12 mouse cellular contexts compared by ENCODE assay signal in genomic region chr15:83010423-83010822, GRCm38 (mm10). TPM values are rescaled to one million over a fixed set of nuclear protein-coding genes. Genes with fewer than 3 reads are reported as not detected.
DNase-seq lines count a peak whose midpoint lies in the region; ATAC-seq and TF ChIP-seq lines count a peak whose summit lies in the region.
"Had no signal": no experiment of that assay in that cellular context is flagged by ENCODE, and none has a peak within 500 bp of the region (broad histone marks: within the 10 kb centered on the region; RNA-seq: fewer than 3 reads in every experiment).

No protein-coding gene starts in this region.

- no peak for TF ChIP-seq CTCF in brain, embryonic 14.5 days (IDR thresholded peaks at IDR 0.05; ENCODE audit: borderline replicate concordance, extremely low read depth, insufficient read depth, insufficient read length)

- no peak overlapping the region for H3K4me3 ChIP-seq in kidney, embryonic 15.5 days (replicated peaks)
- H3K4me3 ChIP-seq in midbrain, embryonic 15.5 days = no peak overlapping the region
- H3K4me3 ChIP-seq: stomach, embryonic 15.5 days had no signal

- peaks cover 35% of the 10 kb centered on the region for H3K27me3 ChIP-seq in kidney, embryonic 15.5 days
- H3K27me3 ChIP-seq in midbrain, embryonic 15.5 days (replicated peaks) = peaks cover 2% of the 10 kb centered on the region; the same call in 1 of the 2 replicates
- H3K27me3 ChIP-seq: stomach, embryonic 15.5 days had no signal

- no peaks in the 10 kb centered on the region for H3K36me3 ChIP-seq in kidney, embryonic 15.5 days
- H3K36me3 ChIP-seq in midbrain, embryonic 15.5 days (replicated peaks) = no peaks in the 10 kb centered on the region
- H3K36me3 ChIP-seq: stomach, embryonic 15.5 days had no signal

- H3K4me2 ChIP-seq in kidney, embryonic 15.5 days = no peak overlapping the region
- no peak overlapping the region for H3K4me2 ChIP-seq in midbrain, embryonic 15.5 days
- H3K4me2 ChIP-seq: stomach, embryonic 15.5 days had no signal

- H3K9ac ChIP-seq in kidney, embryonic 15.5 days = no peak overlapping the region
- no peak overlapping the region for H3K9ac ChIP-seq in midbrain, embryonic 15.5 days
- H3K9ac ChIP-seq: stomach, embryonic 15.5 days had no signal

- H3K9me3 ChIP-seq in kidney, embryonic 15.5 days (replicated peaks) = no peaks in the 10 kb centered on the region
- H3K9me3 ChIP-seq in midbrain, embryonic 15.5 days = no peaks in the 10 kb centered on the region
- H3K9me3 ChIP-seq: stomach, embryonic 15.5 days had no signal

- 16% methylated on average over 8 of the region's 8 CpGs for WGBS in kidney, embryonic 15.5 days
- WGBS in midbrain, embryonic 15.5 days = 18% methylated on average over 8 of the region's 8 CpGs

- no peak overlapping the region for H3K27ac ChIP-seq in kidney, embryonic 15.5 days
- H3K27ac ChIP-seq in midbrain, embryonic 15.5 days = 0 out of 2 replicates have a peak overlapping the region, but pooled peaks have one; percentile 4
- H3K27ac ChIP-seq: stomach, embryonic 15.5 days had no signal

- 0 out of 2 replicates have a peak, but pooled peaks have one; percentile 37 for ATAC-seq in kidney, embryonic 15.5 days (replicated peaks; ENCODE audit: low FRiP score)
- no peak; the same call in 1 of the 2 replicates for ATAC-seq in midbrain, embryonic 15.5 days (replicated peaks)

- peak; percentile 33 for DNase-seq in embryo, embryonic 9.5 days (ENCODE audit: extremely low spot score)
- no peak for DNase-seq in embryo, embryonic 10.5 days (ENCODE audit: low spot score)
- DNase-seq in kidney, adult 8-10 months = no peak
- peak; percentile 47 for DNase-seq in brain, embryonic 14.5 days (ENCODE audit: low read depth)
- DNase-seq in layer of hippocampus, postnatal 25 days (ENCODE audit: extremely low spot score in 1 of 2, low spot score in 1 of 2) = no peak
- DNase-seq in urinary bladder, postnatal 10 days (ENCODE audit: low spot score) = no peak
- DNase-seq: gastrocnemius, postnatal 36 days; kidney, adult 11 months; right cerebral cortex, postnatal 14 days had no signal

- H3K4me1 ChIP-seq in kidney, embryonic 15.5 days = peaks cover 57% of the 10 kb centered on the region
- H3K4me1 ChIP-seq in midbrain, embryonic 15.5 days = peaks cover 22% of the 10 kb centered on the region

- no peak for TF ChIP-seq POLR2A in brain, embryonic 14.5 days (IDR thresholded peaks at IDR 0.05; ENCODE audit: borderline replicate concordance, extremely low read depth, insufficient read depth, insufficient read length, poor library complexity, severe bottlenecking)

RNA-seq across cellular contexts. Expression of gene Nfam1, which starts 22.7 kb away (rescaled TPM):
- polyA plus RNA-seq in kidney, embryonic 15.5 days (2015; fragmentation: Nextera tagmentation; extraction: Ambion mirVana) = 2.9 and 3.0 TPM in 2 replicates
- 1.7 and 2.1 TPM in 2 replicates for polyA plus RNA-seq in brain, embryonic 14.5 days (2012; rRNA removed)
- 2.9 TPM in 2 replicates for polyA plus RNA-seq in midbrain, embryonic 15.5 days (2015; fragmentation: Nextera tagmentation; extraction: Ambion mirVana)
- total RNA-seq in layer of hippocampus, postnatal 25 days (2021) = 1 to 10 TPM; 2.5 to 2.7 TPM

RNA-seq across cellular contexts. Expression of gene Tcf20, which starts 22.8 kb away (rescaled TPM):
- 8.4 and 9.3 TPM in 2 replicates for polyA plus RNA-seq in kidney, embryonic 15.5 days (2015; fragmentation: Nextera tagmentation; extraction: Ambion mirVana)
- 34.0 and 46.8 TPM in 2 replicates for polyA plus RNA-seq in brain, embryonic 14.5 days (2012; rRNA removed)
- 15.1 and 15.9 TPM in 2 replicates for polyA plus RNA-seq in midbrain, embryonic 15.5 days (2015; fragmentation: Nextera tagmentation; extraction: Ambion mirVana)
- 100 to 1,000 TPM; 213 TPM for total RNA-seq in layer of hippocampus, postnatal 25 days (2021)

Comparison
In these comparisons a context has a peak if more than half of its experiments do, and no peak if none do; other contexts are left out.
1. DNase-seq: peak in embryo, embryonic 9.5 days (single experiment) and brain, embryonic 14.5 days (single experiment); none in embryo, embryonic 10.5 days (single experiment), kidney, adult 8-10 months (0 of 2), layer of hippocampus, postnatal 25 days (0 of 2) and urinary bladder, postnatal 10 days (single experiment).